Mouse (Mus musculus): Measurements from ENCODE around the gene Hoxb7. TPM values are rescaled to one million over a fixed set of nuclear protein-coding genes. Genes with fewer than 3 reads are reported as not detected.

The Hoxb7 gene
- polyA plus RNA-seq, 1 experiment from 2014 or later, result 3.5 TPM

DNA sequence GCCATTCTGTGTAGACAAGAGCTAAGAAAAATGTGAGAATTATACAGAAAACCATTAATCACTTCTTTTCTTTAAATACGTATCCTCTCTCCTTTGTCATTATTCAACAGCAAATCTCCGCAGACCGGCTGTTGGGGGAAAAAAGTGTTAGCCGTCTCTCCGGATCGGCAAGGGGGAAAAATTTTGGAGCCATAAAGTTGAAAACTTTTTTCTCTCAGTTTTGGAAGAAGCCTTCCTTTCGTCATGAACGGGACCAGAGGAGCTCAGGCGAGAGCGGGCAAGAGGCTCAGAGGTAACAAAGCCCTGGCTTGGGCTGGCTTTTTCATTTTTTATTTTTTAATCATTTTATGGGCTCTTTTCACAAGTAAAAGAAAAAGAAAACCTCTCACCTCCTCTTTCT is 36.7 kb downstream of the Hoxb7 start, which contains the start of gene Hoxb3:
Gene Hoxb3, plus strand, starts transcription at position 173 of the 400 bp plus-strand sequence.
- Histone ChIP-seq H3K4me1 (ENCODE audit: insufficient read depth) (no peaks in the 10 kb centered on the region; the same call in 1 of the 2 replicates), H3K36me3 (ENCODE audit: insufficient read depth) (peaks cover 12% of the 10 kb centered on the region; the same call in 1 of the 2 replicates), H3K4me2 (peak within 1 kb of the TSS; percentile 84), H3K9me3 (ENCODE audit: low read depth, low read length) (no peaks in the 10 kb centered on the region), H3K4me3 (ENCODE audit: low read depth, low read length) (peak within 1 kb of the TSS; percentile 72), H3K27ac (ENCODE audit: low read depth) (peak within 1 kb of the TSS; percentile 100), H3K9ac (peak within 1 kb of the TSS; percentile 99), H3K27me3 (ENCODE audit: insufficient read depth, low read length) (peaks cover 16% of the 10 kb centered on the region; the same call in 1 of the 2 replicates)
- ATAC-seq (ENCODE audit: insufficient read depth) (no peak), DNase-seq (no peak)
- 15% methylated on average over 10 of the region's 10 CpGs for WGBS
- TF ChIP-seq CTCF (IDR thresholded peaks at IDR 0.05; ENCODE audit: low read depth), result no peak

GRCm38 (mm10) chr11:96324125-96324524 is 37.7 kb downstream of the Hoxb7 start:
- 7% methylated on average over 5 of the region's 5 CpGs for whole genome bisulfite sequencing
- H3K9ac ChIP-seq, result peak overlapping the region; percentile 99
- DNase-seq, result peak; percentile 78
- H3K9me3 ChIP-seq (ENCODE audit: low read depth, low read length), result no peaks in the 10 kb centered on the region
- peaks cover under 1% of the 10 kb centered on the region; the same call in 1 of the 2 replicates for H3K4me1 ChIP-seq (ENCODE audit: insufficient read depth)
- peak overlapping the region; percentile 72 for H3K4me3 ChIP-seq (ENCODE audit: low read depth, low read length)
- peaks cover 14% of the 10 kb centered on the region; the same call in 1 of the 2 replicates for H3K27me3 ChIP-seq (ENCODE audit: insufficient read depth, low read length)
- no peak for TF ChIP-seq CTCF (IDR thresholded peaks at IDR 0.05; ENCODE audit: low read depth)
- H3K4me2 ChIP-seq, result peak overlapping the region; percentile 84
- ATAC-seq (ENCODE audit: insufficient read depth), result no peak
- peaks cover 12% of the 10 kb centered on the region; the same call in 1 of the 2 replicates for H3K36me3 ChIP-seq (ENCODE audit: insufficient read depth)
- peak overlapping the region; percentile 100 for H3K27ac ChIP-seq (ENCODE audit: low read depth)

DNA sequence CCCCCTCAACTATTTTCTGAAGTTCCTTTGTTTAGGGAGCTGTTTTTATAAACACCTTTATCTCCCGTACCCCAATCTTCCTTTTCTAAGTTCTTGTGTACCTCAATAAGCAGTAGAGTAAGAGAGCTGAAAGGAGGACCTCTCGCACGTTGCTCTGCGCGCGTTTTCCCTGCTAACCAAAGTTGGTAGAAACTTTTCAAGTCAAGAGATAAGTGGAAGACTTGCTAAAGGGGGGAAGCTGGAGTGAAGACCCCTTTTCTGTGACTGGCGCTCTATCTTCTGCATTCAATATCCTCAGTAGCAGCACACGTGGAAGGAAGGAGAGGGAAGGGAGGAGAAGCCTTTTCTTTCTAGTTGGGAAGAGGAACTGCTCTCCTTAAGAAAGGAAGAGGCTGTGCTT is 38.5 kb downstream of the Hoxb7 start:
- peak overlapping the region; percentile 100 for H3K27ac ChIP-seq (ENCODE audit: low read depth)
- H3K36me3 ChIP-seq (ENCODE audit: insufficient read depth), result peaks cover 15% of the 10 kb centered on the region
- 0 out of 2 replicates have a peak, but pooled peaks cover 9% of the 10 kb centered on the region for H3K27me3 ChIP-seq (ENCODE audit: insufficient read depth, low read length)
- peak overlapping the region; percentile 99 for H3K9ac ChIP-seq
- no peak for ATAC-seq (ENCODE audit: insufficient read depth)
- WGBS, result 13% methylated on average over 8 of the region's 8 CpGs
- no peaks in the 10 kb centered on the region for H3K9me3 ChIP-seq (ENCODE audit: low read depth, low read length)
- DNase-seq, result no peak
- H3K4me1 ChIP-seq (ENCODE audit: insufficient read depth), result peaks cover 6% of the 10 kb centered on the region
- H3K4me3 ChIP-seq (ENCODE audit: low read depth, low read length), result peak overlapping the region; percentile 72
- no peak for TF ChIP-seq CTCF (IDR thresholded peaks at IDR 0.05; ENCODE audit: low read depth)
- peak overlapping the region; percentile 84 for H3K4me2 ChIP-seq

DNA sequence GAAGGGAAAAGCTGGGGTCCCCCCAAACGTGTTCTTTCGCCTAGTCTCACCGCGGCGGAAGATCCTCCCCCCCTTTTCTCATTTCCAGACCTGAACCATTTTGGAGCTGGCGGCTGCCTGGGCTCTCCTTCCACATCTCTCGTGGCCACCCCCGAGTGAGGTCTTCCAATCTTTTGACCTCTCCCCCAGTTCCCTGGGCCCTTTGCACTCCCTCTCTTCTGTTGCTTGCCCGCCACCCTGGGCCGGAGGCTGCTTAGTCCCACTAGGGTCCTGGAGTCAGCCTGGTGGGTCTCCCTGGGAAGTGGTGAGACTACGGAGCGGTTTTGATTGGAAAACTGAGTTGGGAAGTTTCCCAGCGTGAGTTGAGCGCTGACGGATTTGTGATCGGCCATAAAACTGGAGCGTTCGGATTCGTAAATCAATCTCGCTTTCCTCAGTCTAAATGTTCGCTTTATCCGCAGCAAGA is 39.4 kb downstream of the Hoxb7 start:
- H3K9me3 ChIP-seq (ENCODE audit: low read depth, low read length), result no peaks in the 10 kb centered on the region
- peak overlapping the region; percentile 100 for H3K27ac ChIP-seq (ENCODE audit: low read depth)
- DNase-seq (peak; percentile 73), ATAC-seq (ENCODE audit: insufficient read depth) (no peak)
- TF ChIP-seq CTCF (IDR thresholded peaks at IDR 0.05; ENCODE audit: low read depth), result no peak
- peak overlapping the region; percentile 72 for H3K4me3 ChIP-seq (ENCODE audit: low read depth, low read length)
- WGBS, result 6% methylated on average over 22 of the region's 22 CpGs
- peak overlapping the region; percentile 99 for H3K9ac ChIP-seq
- H3K4me1 ChIP-seq (ENCODE audit: insufficient read depth), result peaks cover 12% of the 10 kb centered on the region
- H3K36me3 ChIP-seq (ENCODE audit: insufficient read depth), result peaks cover 19% of the 10 kb centered on the region
- peak overlapping the region; percentile 84 for H3K4me2 ChIP-seq
- H3K27me3 ChIP-seq (ENCODE audit: insufficient read depth, low read length), result 0 out of 2 replicates have a peak, but pooled peaks cover 7% of the 10 kb centered on the region

GRCm38 (mm10) chr11:96326705-96327104 is 40.3 kb downstream of the Hoxb7 start:
- Histone ChIP-seq H3K27ac (ENCODE audit: low read depth) (peak overlapping the region; percentile 100), H3K9me3 (ENCODE audit: low read depth, low read length) (no peaks in the 10 kb centered on the region), H3K36me3 (ENCODE audit: insufficient read depth) (peaks cover 18% of the 10 kb centered on the region), H3K4me2 (peak overlapping the region; percentile 84), H3K27me3 (ENCODE audit: insufficient read depth, low read length) (0 out of 2 replicates have a peak, but pooled peaks cover 7% of the 10 kb centered on the region), H3K4me1 (ENCODE audit: insufficient read depth) (peaks cover 12% of the 10 kb centered on the region), H3K9ac (peak overlapping the region; percentile 99), H3K4me3 (ENCODE audit: low read depth, low read length) (peak overlapping the region; percentile 72)
- DNase-seq, result no peak
- ATAC-seq (ENCODE audit: insufficient read depth), result no peak
- TF ChIP-seq CTCF (IDR thresholded peaks at IDR 0.05; ENCODE audit: low read depth), result no peak
- WGBS, result 4% methylated on average over 12 of the region's 12 CpGs

- WGBS, result 7% methylated on average over 7 of the region's 7 CpGs
- peak overlapping the region; percentile 99 for H3K9ac ChIP-seq
- H3K27me3 ChIP-seq (ENCODE audit: insufficient read depth, low read length), result peaks cover 10% of the 10 kb centered on the region; the same call in 1 of the 2 replicates
Measured at GRCm38 (mm10) chr11:96327122-96327521, 40.7 kb downstream of the Hoxb7 start.

GRCm38 (mm10) chr11:96327750-96328149 is 41.3 kb downstream of the Hoxb7 start:
- H3K4me2 ChIP-seq, result peak overlapping the region; percentile 84
- peaks cover 12% of the 10 kb centered on the region for H3K4me1 ChIP-seq (ENCODE audit: insufficient read depth)
- TF ChIP-seq CTCF (IDR thresholded peaks at IDR 0.05; ENCODE audit: low read depth), result no peak
- 20% methylated on average over 5 of the region's 5 CpGs for WGBS
- peak overlapping the region; percentile 100 for H3K27ac ChIP-seq (ENCODE audit: low read depth)
- peak overlapping the region; percentile 99 for H3K9ac ChIP-seq
- peaks cover 11% of the 10 kb centered on the region; the same call in 1 of the 2 replicates for H3K27me3 ChIP-seq (ENCODE audit: insufficient read depth, low read length)
- peak overlapping the region; percentile 72 for H3K4me3 ChIP-seq (ENCODE audit: low read depth, low read length)
- ATAC-seq (ENCODE audit: insufficient read depth) (no peak), DNase-seq (no peak)
- no peaks in the 10 kb centered on the region for H3K9me3 ChIP-seq (ENCODE audit: low read depth, low read length)
- peaks cover 14% of the 10 kb centered on the region for H3K36me3 ChIP-seq (ENCODE audit: insufficient read depth)

More at GRCm38 (mm10) chr11:96327122-96327521, 40.7 kb downstream of the Hoxb7 start:
- peaks cover 12% of the 10 kb centered on the region for H3K4me1 ChIP-seq (ENCODE audit: insufficient read depth)
- no peak for ATAC-seq (ENCODE audit: insufficient read depth)
- no peak for TF ChIP-seq CTCF (IDR thresholded peaks at IDR 0.05; ENCODE audit: low read depth)
- H3K27ac ChIP-seq (ENCODE audit: low read depth), result peak overlapping the region; percentile 100
- peaks cover 15% of the 10 kb centered on the region for H3K36me3 ChIP-seq (ENCODE audit: insufficient read depth)
- H3K4me3 ChIP-seq (ENCODE audit: low read depth, low read length), result peak overlapping the region; percentile 72
- DNase-seq, result no peak
- peak overlapping the region; percentile 84 for H3K4me2 ChIP-seq
- no peaks in the 10 kb centered on the region for H3K9me3 ChIP-seq (ENCODE audit: low read depth, low read length)

Data from lung, embryonic 14.5 days (tissue).